Mouse (Mus musculus) liver, embryonic 14.5 days (tissue): Measurements from ENCODE around the gene 6430550D23Rik.

Experiments
- CTCF ChIP-seq: IDR thresholded peaks from 2 replicates; pipeline ENCODE4 v1.5.1; 2016; ENCODE audit warnings: antibody characterized with exemption, low read depth, control low read depth
- EP300 ChIP-seq: IDR thresholded peaks from 2 replicates; pipeline ENCODE4 v1.6.1; 2016; ENCODE audit warnings: antibody characterized with exemption, low read depth

DNA sequence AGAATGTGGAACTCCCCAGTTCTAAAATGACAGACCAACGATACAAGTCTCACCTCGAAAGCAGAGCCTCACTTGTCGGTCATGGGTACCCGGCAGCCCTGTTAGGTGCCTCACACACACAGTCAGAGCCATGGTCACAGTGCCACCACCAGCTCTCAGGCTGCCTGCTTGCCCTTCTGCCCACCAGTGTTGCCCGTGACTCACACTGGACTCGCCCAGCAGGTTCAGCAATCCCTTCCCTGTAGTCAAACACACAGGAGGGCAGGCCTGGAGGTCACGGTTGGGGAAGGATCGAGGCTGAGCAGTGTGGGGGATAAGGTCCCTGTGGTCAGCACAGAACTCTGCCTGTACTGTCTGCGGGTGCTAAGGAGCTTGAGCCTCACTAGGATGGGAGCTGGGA lies 45.0 kb upstream of the 6430550D23Rik start, which contains the start of gene Fer1l4:
- TF ChIP-seq CTCF (no peak), EP300 (no peak)
